Mouse (Mus musculus) hindbrain, postnatal 0 days (tissue): ENCODE measurements around the gene Prpf6. TPM values are rescaled to one million over a fixed set of nuclear protein-coding genes. Genes with fewer than 3 reads are reported as not detected.
A peak's percentile ranks its signal among the peaks of the same experiment; 100 is the strongest.

ENCODE experiments used
- ATAC-seq: fragments of 200-750 bp; cut with Nextera tagmentation; 2 replicates; pipeline ENCODE4 v1.8.0; 2017; ENCODE audit warnings: mild to moderate bottlenecking, moderate TSS enrichment, moderate library complexity
- DNase-seq: peaks from one replicate; pipeline ENCODE4 v3.0.0-alpha.2; 2015; ENCODE audit warnings: low spot score
- H3K27ac ChIP-seq: fragments of 300-500 bp; sonication (generic); 2 replicates; pipeline ENCODE4 v1.5.1; 2014; ENCODE audit warnings: mild to moderate bottlenecking
- H3K27me3 ChIP-seq: fragments of 300-500 bp; sonication (generic); 2 replicates; pipeline ENCODE4 v1.6.1; 2014; ENCODE audit warnings: low read length, mixed read lengths; ENCODE audit not compliant: insufficient read depth
- H3K36me3 ChIP-seq: fragments of 300-500 bp; sonication (generic); 2 replicates; pipeline ENCODE4 v1.6.1; 2014; ENCODE audit warnings: low read length, mixed read lengths; ENCODE audit not compliant: insufficient read depth
- H3K4me1 ChIP-seq: fragments of 300-500 bp; sonication (generic); 2 replicates; pipeline ENCODE4 v1.6.1; 2014; ENCODE audit warnings: antibody characterized with exemption, low read length, mixed read lengths; ENCODE audit not compliant: insufficient read depth
- H3K4me2 ChIP-seq: fragments of 300-500 bp; sonication (generic); 2 replicates; pipeline ENCODE4 v1.6.1; 2014; ENCODE audit warnings: low read depth, mild to moderate bottlenecking, low read length, moderate library complexity, mixed read lengths
- H3K4me3 ChIP-seq: fragments of 300-500 bp; sonication (generic); 2 replicates; pipeline ENCODE4 v1.5.1; 2014; ENCODE audit warnings: low read length
- H3K9ac ChIP-seq: fragments of 300-500 bp; sonication (generic); replicated peaks from 2 replicates; pipeline ENCODE4 v1.6.1; 2014; ENCODE audit warnings: mild to moderate bottlenecking, low read length, moderate library complexity, mixed read lengths
- H3K9me3 ChIP-seq: fragments of 300-500 bp; sonication (generic); 2 replicates; pipeline ENCODE4 v1.6.1; 2016; ENCODE audit warnings: low read length, mixed read lengths
- CTCF ChIP-seq: IDR thresholded peaks from 2 replicates; pipeline ENCODE4 v1.5.1; 2016; ENCODE audit warnings: antibody characterized with exemption, control low read depth, low read depth
- WGBS: fragments of 180-500 bp; shearing (Covaris S2); extraction: QIAGEN DNeasy Blood & Tissue Kit; methylation state at CpG from one replicate; pipeline ENCODE4 v1.1.7; 2014; 5-methylcytosine and 5-hydroxymethylcytosine counted together
- polyA plus RNA-seq: library from polyadenylated mRNA; unstranded; fragments of >200 nt; fragmentation: Nextera tagmentation; extraction: Ambion mirVana; gene quantifications from 2 replicates; pipeline ENCODE4 v1.2.1, GENCODE M21; 2015
- total RNA-seq: library from RNA; depleted of rRNA; stranded (reverse); fragments of >200 nt; gene quantifications from 2 replicates; pipeline ENCODE4 v1.2.3, GENCODE M21; 2014

The Prpf6 gene
- total and polyA plus RNA-seq, 2 experiments from 2014 or later, result 32.3 to 39.8 TPM

DNA sequence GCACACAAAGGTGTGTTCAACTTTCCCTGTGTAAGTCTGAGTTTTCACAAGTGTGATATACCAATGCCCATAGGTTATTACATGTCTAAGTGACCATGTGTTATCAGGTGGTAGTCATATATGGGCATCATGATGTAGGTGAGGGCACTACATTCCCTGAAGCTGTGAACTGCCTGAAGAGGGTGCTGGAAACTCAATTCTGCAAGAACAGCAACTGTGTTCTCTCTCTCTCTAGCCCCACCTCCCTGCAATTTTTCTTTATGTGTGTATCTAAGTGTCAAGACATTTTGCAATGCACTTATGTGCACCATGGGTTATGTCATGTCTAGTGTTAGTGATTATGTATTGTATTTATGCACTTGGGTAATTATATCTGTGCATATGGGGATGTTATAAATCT is 2.3 kb downstream of the Prpf6 start:
- no peak overlapping the region for H3K9ac ChIP-seq
- no peak overlapping the region for H3K4me3 ChIP-seq
- no peak for TF ChIP-seq CTCF
- no peaks in the 10 kb centered on the region for H3K27me3 ChIP-seq
- no peak for ATAC-seq
- H3K27ac ChIP-seq, result no peak overlapping the region
- no peak overlapping the region for H3K4me2 ChIP-seq
- peaks cover 19% of the 10 kb centered on the region for H3K4me1 ChIP-seq
- DNase-seq, result no peak
- peaks cover 18% of the 10 kb centered on the region for H3K36me3 ChIP-seq
- no peaks in the 10 kb centered on the region for H3K9me3 ChIP-seq

DNA sequence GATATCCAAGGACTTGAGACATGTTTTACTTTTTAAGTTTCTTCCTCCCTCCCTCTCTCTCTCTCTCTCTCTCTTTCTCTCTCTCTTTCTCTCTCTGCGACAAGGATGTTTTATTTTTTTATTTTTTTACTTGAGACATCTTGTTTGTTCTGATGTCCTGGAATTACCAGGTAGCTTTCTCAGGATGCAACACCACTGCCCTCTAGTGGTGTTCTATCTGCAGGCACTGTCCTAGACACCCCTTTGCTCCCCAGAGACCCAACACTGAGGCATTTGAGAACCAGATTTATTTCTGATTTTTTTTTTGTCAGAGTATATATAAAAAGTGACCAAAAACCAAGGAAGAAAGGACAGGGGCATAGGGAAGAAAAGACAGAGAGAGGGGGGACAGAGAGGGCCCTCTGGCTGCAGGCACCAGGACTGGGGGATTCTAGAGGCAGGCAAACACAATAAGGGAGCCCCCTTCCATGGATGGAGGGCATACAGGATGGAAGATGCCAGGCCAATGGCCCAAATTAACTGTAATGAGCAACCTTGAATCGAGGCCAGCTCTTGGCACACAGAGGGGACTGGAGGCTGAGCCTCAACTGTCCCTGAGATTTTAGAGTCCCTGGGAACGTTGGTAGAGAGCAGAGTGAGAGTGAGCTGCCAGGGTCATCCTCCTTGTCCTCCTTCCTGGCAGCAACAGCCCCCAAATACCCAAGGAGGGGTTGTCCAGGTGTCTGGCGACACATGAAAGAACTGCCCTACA is 3.5 kb downstream of the Prpf6 start:
- no peaks in the 10 kb centered on the region for H3K27me3 ChIP-seq
- WGBS, result 61% methylated on average over 4 of the region's 4 CpGs
- H3K4me1 ChIP-seq, result peaks cover 19% of the 10 kb centered on the region
- TF ChIP-seq CTCF, result peak; percentile 76
- H3K4me2 ChIP-seq, result no peak overlapping the region
- no peak overlapping the region for H3K4me3 ChIP-seq
- no peak overlapping the region for H3K27ac ChIP-seq
- DNase-seq (peak; percentile 79), ATAC-seq (no peak)
- no peak overlapping the region for H3K9ac ChIP-seq
- no peaks in the 10 kb centered on the region for H3K9me3 ChIP-seq
- H3K36me3 ChIP-seq, result peaks cover 7% of the 10 kb centered on the region; the same call in 1 of the 2 replicates

DNA sequence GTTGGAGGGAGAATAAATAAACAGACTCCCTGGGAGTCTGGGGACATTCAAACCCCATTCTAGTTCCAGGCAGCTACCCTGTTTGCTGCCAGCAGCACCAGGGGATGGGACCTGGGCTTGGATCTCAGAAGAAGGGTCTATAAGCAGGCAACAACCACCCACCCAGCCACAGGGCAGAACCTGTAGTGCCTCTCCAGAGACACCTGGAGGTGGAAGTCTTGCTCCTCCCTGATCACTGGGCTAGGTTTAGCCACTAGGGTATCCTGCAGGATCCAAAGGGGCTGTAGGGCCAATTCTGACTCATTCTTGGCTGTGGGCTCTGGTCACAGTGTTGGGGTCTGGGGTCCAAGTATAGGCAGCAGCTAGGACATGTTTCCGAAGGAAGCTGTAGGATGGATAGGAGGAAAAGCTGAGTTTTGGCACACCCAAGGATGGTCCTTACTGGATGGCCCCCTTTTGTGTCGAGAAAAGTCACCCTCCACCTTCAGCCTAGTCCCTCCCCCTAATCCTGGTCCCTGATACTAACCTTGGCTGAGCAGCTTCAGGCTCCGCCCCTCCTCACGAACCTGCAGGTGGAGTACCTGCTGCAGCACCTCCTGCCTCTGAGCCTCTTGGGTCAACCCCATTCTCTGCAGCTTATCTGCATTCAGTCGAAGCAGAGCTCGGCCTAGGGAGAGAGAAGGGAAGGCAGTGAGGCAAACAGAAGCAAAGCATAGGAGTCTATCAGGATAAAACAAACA is 4.7 kb downstream of the Prpf6 start:
- Histone ChIP-seq H3K4me3 (no peak overlapping the region), H3K27me3 (no peaks in the 10 kb centered on the region), H3K4me1 (peaks cover 14% of the 10 kb centered on the region), H3K4me2 (no peak overlapping the region), H3K9me3 (no peaks in the 10 kb centered on the region), H3K27ac (no peak overlapping the region), H3K36me3 (0 out of 2 replicates have a peak, but pooled peaks cover 7% of the 10 kb centered on the region), H3K9ac (0 out of 2 replicates have a peak overlapping the region, but pooled peaks have one; percentile 5)
- TF ChIP-seq CTCF, result no peak
- DNase-seq, result no peak
- WGBS, result 69% methylated on average over 6 of the region's 6 CpGs
- no peak for ATAC-seq

DNA sequence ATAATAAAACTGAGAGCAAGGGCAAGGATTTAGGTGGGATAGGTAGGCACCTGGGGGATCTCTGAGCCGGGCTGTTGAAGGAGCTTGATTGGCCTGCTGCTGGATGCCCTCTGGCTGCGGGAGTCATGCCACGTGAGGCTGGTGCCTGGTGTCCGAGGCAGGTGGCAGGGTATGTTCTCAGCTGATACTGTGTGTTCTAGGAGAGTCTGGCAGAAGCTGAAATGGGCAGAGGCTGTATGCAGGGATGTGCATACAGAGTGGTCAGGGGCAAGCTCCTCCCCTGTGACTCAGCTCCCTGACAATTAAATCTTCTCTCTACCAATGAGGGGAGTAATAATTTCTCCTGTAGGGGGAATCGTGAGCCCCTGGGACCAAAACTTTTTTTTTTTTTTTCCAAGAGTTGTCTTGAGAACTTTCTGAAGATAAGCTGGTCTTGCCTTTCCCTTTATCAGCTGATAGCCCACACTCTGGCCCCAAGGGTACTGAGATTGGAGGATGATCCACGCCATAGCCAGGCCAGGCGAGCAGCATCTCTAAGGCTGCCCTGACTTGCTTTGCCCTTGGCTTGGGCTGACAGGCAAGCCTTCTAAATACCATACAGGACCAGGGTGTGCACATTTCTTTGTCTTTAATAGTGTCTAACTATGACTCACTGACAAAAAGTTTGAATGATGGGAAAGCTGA is 5.9 kb downstream of the Prpf6 start:
- no peaks in the 10 kb centered on the region for H3K27me3 ChIP-seq
- H3K4me1 ChIP-seq, result peaks cover 19% of the 10 kb centered on the region

DNA sequence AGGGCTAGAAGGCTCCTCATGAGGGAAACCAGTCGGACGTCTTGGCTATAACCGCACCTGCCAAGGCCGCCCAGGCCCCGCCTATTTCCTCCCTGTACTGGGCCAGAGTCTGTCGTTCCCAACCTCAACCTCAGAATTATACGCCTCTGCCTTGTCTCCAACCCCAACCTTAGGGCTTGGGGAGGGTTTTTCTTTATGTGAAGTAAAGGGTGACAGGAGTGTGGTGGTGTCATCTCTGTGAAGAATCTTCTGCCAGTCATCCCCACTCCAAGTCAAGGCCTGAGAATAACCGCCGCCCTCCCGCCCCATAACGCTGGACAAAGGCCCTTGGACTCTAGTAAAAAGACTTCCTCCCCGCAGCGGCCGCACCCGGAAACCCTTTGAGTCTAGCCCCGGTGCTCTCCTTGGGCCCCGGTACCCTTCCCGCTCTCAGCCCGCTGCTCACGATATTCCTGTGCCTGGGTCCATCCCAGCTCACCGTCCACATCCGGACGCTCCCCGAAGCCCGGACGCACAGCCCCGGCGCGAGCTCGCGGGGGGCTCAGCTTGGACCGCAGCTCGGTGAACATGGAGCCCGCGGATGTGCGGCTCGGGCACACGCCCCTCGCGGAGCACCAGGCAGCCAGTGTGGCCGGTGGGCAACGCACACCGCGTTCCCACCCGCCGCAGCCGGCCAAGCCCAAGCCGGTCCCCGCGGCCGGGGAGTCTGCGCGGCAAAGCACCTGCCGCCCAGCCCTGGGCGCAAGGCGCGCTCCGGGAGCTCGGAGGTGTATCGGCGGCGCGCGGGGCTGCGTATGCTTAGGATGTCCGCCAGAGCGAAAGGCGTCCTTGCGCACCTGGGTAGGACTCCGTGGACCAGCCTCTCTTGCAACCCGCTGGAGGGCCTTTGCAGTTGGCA is 7.0 kb downstream of the Prpf6 start, which contains the start of gene Samd10:
TSS of gene Samd10 (minus strand) at position 759 of the 898 bp plus-strand sequence.
- Histone ChIP-seq H3K9ac (peak within 1 kb of the TSS; percentile 76), H3K9me3 (no peaks in the 10 kb centered on the region), H3K4me3 (peak within 1 kb of the TSS; percentile 46), H3K36me3 (0 out of 2 replicates have a peak, but pooled peaks cover 7% of the 10 kb centered on the region), H3K27ac (peak within 1 kb of the TSS; percentile 87), H3K27me3 (no peaks in the 10 kb centered on the region), H3K4me2 (peak within 1 kb of the TSS; percentile 62), H3K4me1 (peaks cover 19% of the 10 kb centered on the region)
- DNase-seq, result peak; percentile 81
- WGBS, result 1% methylated on average over 71 of the region's 71 CpGs
- TF ChIP-seq CTCF, result no peak; the same call in 1 of the 2 replicates
- peak; percentile 41 for ATAC-seq

More for the DNA sequence above, 5.9 kb downstream of the Prpf6 start:
- H3K27ac ChIP-seq, result no peak overlapping the region; the same call in 1 of the 2 replicates
- 0 out of 2 replicates have a peak overlapping the region, but pooled peaks have one; percentile 76 for H3K9ac ChIP-seq
- peak; percentile 23; the same call in 1 of the 2 replicates for TF ChIP-seq CTCF
- 0 out of 2 replicates have a peak, but pooled peaks cover 7% of the 10 kb centered on the region for H3K36me3 ChIP-seq
- 61% methylated on average over 7 of the region's 7 CpGs for WGBS
- H3K4me2 ChIP-seq, result peak overlapping the region; percentile 62; the same call in 1 of the 2 replicates
- DNase-seq, result peak; percentile 51
- H3K4me3 ChIP-seq, result no peak overlapping the region
- H3K9me3 ChIP-seq, result no peaks in the 10 kb centered on the region
- no peak for ATAC-seq
